Mouse (Mus musculus): ENCODE results near the gene Zmiz2.

GRCm38 (mm10) chr11:6380916-6381315, 8.0 kb upstream of the Zmiz2 start:
- TF ChIP-seq CTCF (IDR thresholded peaks at IDR 0.05; ENCODE audit: borderline replicate concordance, insufficient read depth, low read length) (no peak), POLR2A (IDR thresholded peaks at IDR 0.05; ENCODE audit: low read depth, low read length) (no peak)

Measured in embryonic fibroblast, embryonic 13.5 days (primary cell).